Mouse (Mus musculus): ENCODE results near the gene Nsf. TPM values are rescaled to one million over a fixed set of nuclear protein-coding genes. Genes with fewer than 3 reads are reported as not detected.

Gene Nsf
- polyA plus RNA-seq, 1 experiment from 2014 or later: 49.7 TPM

DNA sequence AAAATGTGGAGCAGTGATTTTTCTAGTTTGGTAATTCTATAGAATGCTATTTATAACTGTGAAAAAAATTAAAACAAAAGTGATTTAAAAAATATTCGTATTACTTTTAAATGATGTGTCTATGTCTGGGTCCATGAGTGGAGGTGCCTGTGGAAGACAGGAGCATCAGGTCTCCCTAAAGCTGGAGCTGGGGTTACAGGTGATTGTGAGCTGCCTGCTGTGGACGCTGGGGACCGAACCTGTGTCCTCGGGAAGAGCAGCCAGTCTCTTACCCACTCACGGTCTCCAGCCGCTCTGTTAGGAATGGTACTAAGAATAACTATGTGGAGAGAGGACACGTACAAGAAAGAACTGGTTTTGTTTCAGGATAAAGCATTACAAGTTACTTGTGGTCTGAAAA, 97.2 kb downstream of the Nsf start:
- Histone ChIP-seq H3K27ac (no peak overlapping the region), H3K9ac (no peak overlapping the region), H3K4me2 (no peak overlapping the region), H3K4me1 (no peaks in the 10 kb centered on the region), H3K9me3 (no peaks in the 10 kb centered on the region), H3K4me3 (no peak overlapping the region), H3K36me3 (peaks cover 29% of the 10 kb centered on the region), H3K27me3 (no peaks in the 10 kb centered on the region)
- ATAC-seq (ENCODE audit: insufficient number of reproducible peaks, low FRiP score, low TSS enrichment, low read depth): no peak
- 91% methylated on average over 7 of the region's 7 CpGs for WGBS

- WGBS: 52% methylated on average over 9 of the region's 9 CpGs
- H3K27ac ChIP-seq: no peak overlapping the region
- H3K9ac ChIP-seq: no peak overlapping the region
- H3K4me1 ChIP-seq: no peaks in the 10 kb centered on the region
- no peaks in the 10 kb centered on the region for H3K9me3 ChIP-seq
- ATAC-seq (ENCODE audit: insufficient number of reproducible peaks, low FRiP score, low TSS enrichment, low read depth): no peak
- peaks cover 33% of the 10 kb centered on the region for H3K36me3 ChIP-seq
- no peak overlapping the region for H3K4me2 ChIP-seq
- H3K4me3 ChIP-seq: no peak overlapping the region
- H3K27me3 ChIP-seq: no peaks in the 10 kb centered on the region
Measured at GRCm38 (mm10) chr11:103854294-103854693, 99.6 kb downstream of the Nsf start.

- Histone ChIP-seq H3K4me2 (no peak overlapping the region), H3K9me3 (no peaks in the 10 kb centered on the region), H3K36me3 (peaks cover 31% of the 10 kb centered on the region), H3K27me3 (no peaks in the 10 kb centered on the region), H3K27ac (no peak overlapping the region), H3K4me1 (no peaks in the 10 kb centered on the region), H3K9ac (no peak overlapping the region), H3K4me3 (no peak overlapping the region)
- 42% methylated on average over 10 of the region's 10 CpGs for WGBS
- ATAC-seq (ENCODE audit: insufficient number of reproducible peaks, low FRiP score, low TSS enrichment, low read depth): no peak
Measured at GRCm38 (mm10) chr11:103853284-103853920, 100.5 kb downstream of the Nsf start.

GRCm38 (mm10) chr11:103852590-103853283, 101.1 kb downstream of the Nsf start:
- Histone ChIP-seq H3K27me3 (no peaks in the 10 kb centered on the region), H3K4me2 (no peak overlapping the region), H3K4me3 (no peak overlapping the region), H3K36me3 (peaks cover 28% of the 10 kb centered on the region), H3K4me1 (no peaks in the 10 kb centered on the region), H3K9ac (no peak overlapping the region), H3K9me3 (no peaks in the 10 kb centered on the region), H3K27ac (no peak overlapping the region)
- WGBS: 61% methylated on average over 16 of the region's 16 CpGs
- no peak for ATAC-seq (ENCODE audit: insufficient number of reproducible peaks, low FRiP score, low TSS enrichment, low read depth)

DNA sequence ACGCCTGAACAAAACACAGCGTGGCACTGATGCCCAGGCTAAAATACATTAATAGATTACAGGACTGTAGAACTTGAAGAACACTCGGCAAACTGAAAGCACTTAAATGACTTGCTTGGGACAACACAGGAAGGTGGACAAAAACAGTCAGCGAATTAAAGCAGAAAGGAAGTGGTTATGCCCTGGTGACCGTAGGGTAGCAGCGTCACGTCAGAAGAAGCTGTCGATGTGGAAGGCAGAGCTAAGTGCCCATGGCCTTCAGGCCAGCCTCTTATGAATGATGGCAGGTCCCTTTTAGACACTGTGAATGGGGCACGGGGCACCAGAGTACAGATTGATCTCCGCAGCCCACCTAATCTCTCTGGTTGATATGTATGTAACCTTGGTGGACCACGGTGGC, 105.6 kb downstream of the Nsf start:
- Histone ChIP-seq H3K27me3 (no peaks in the 10 kb centered on the region), H3K4me1 (no peaks in the 10 kb centered on the region), H3K36me3 (peaks cover 30% of the 10 kb centered on the region), H3K9me3 (no peaks in the 10 kb centered on the region), H3K4me2 (no peak overlapping the region), H3K27ac (no peak overlapping the region), H3K9ac (no peak overlapping the region), H3K4me3 (no peak overlapping the region)
- no peak for ATAC-seq (ENCODE audit: insufficient number of reproducible peaks, low FRiP score, low TSS enrichment, low read depth)
- WGBS: 91% methylated on average over 11 of the region's 11 CpGs

DNA sequence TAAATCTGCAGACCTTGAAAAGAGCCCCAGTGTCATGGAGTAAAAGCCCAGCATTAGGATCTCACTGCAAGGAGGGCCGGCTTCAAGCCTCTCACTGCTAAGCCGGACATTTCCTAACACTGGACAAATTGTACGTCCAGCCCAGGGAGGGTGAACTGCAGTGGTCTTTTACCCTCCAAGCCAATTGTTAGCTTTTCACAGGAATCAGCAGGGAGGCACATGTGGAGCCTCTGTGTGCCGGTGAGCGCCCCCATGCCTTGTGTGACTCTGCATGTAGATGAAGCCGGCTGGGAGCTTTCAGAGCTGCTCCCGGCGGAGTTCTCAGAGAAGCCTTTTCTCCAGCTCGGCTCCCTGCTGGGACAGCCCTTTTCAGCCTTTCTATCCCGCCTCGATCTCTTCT, 113.0 kb downstream of the Nsf start:
- Histone ChIP-seq H3K27ac (0 out of 2 replicates have a peak overlapping the region, but pooled peaks have one; percentile 4), H3K9me3 (no peaks in the 10 kb centered on the region), H3K9ac (no peak overlapping the region), H3K27me3 (no peaks in the 10 kb centered on the region), H3K4me1 (peaks cover 10% of the 10 kb centered on the region), H3K36me3 (0 out of 2 replicates have a peak, but pooled peaks cover 6% of the 10 kb centered on the region), H3K4me3 (no peak overlapping the region), H3K4me2 (no peak overlapping the region)
- WGBS: 14% methylated on average over 11 of the region's 11 CpGs
- ATAC-seq (ENCODE audit: insufficient number of reproducible peaks, low FRiP score, low TSS enrichment, low read depth): no peak

DNA sequence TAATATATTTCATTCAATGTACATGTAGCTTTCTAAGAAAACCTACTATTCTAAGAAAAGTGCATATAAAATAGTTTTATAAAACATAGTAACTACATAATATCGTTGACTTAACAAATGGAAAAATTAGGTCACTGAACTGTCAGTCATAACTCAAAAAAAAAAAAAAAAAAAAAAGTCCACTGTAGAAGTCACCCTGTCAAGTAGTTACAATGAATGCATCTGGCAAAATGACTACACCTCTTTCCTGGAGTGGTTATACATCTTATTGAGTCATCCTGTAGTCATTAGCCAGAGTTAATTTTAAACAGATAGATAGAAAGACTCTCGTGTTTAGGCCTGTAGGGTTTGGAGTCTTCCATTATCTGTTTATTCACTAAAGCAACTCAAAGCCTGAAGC, 114.9 kb downstream of the Nsf start:
- Histone ChIP-seq H3K4me2 (no peak overlapping the region), H3K4me3 (no peak overlapping the region), H3K27me3 (no peaks in the 10 kb centered on the region), H3K9ac (no peak overlapping the region), H3K9me3 (no peaks in the 10 kb centered on the region), H3K27ac (no peak overlapping the region), H3K36me3 (peaks cover 2% of the 10 kb centered on the region; the same call in 1 of the 2 replicates), H3K4me1 (peaks cover 10% of the 10 kb centered on the region)
- 63% methylated on average over 2 of the region's 2 CpGs for WGBS
- no peak for ATAC-seq (ENCODE audit: insufficient number of reproducible peaks, low FRiP score, low TSS enrichment, low read depth)

GRCm38 (mm10) chr11:103832331-103832730, 121.5 kb downstream of the Nsf start:
- Histone ChIP-seq H3K27ac (no peak overlapping the region), H3K36me3 (peaks cover 11% of the 10 kb centered on the region), H3K4me1 (no peaks in the 10 kb centered on the region), H3K9ac (no peak overlapping the region), H3K9me3 (no peaks in the 10 kb centered on the region), H3K27me3 (no peaks in the 10 kb centered on the region), H3K4me3 (no peak overlapping the region), H3K4me2 (no peak overlapping the region)
- 87% methylated on average over 4 of the region's 4 CpGs for WGBS
- ATAC-seq (ENCODE audit: insufficient number of reproducible peaks, low FRiP score, low TSS enrichment, low read depth): no peak

- no peaks in the 10 kb centered on the region for H3K4me1 ChIP-seq
- no peak for ATAC-seq (ENCODE audit: insufficient number of reproducible peaks, low FRiP score, low TSS enrichment, low read depth)
- no peaks in the 10 kb centered on the region for H3K27me3 ChIP-seq
- H3K9ac ChIP-seq: no peak overlapping the region
- H3K36me3 ChIP-seq: peaks cover 17% of the 10 kb centered on the region
- H3K4me3 ChIP-seq: no peak overlapping the region
- no peak overlapping the region for H3K27ac ChIP-seq
- H3K9me3 ChIP-seq: no peaks in the 10 kb centered on the region
- 86% methylated on average over 3 of the region's 3 CpGs for WGBS
- H3K4me2 ChIP-seq: no peak overlapping the region
Measured at GRCm38 (mm10) chr11:103831766-103832165, 122.1 kb downstream of the Nsf start.

GRCm38 (mm10) chr11:103830476-103830875, 123.4 kb downstream of the Nsf start:
- H3K36me3 ChIP-seq: peaks cover 23% of the 10 kb centered on the region
- ATAC-seq (ENCODE audit: insufficient number of reproducible peaks, low FRiP score, low TSS enrichment, low read depth): no peak
- WGBS: 73% methylated on average over 9 of the region's 9 CpGs
- no peak overlapping the region for H3K4me2 ChIP-seq
- H3K4me1 ChIP-seq: no peaks in the 10 kb centered on the region
- H3K27ac ChIP-seq: no peak overlapping the region
- H3K27me3 ChIP-seq: no peaks in the 10 kb centered on the region
- no peaks in the 10 kb centered on the region for H3K9me3 ChIP-seq
- no peak overlapping the region for H3K9ac ChIP-seq
- no peak overlapping the region for H3K4me3 ChIP-seq

GRCm38 (mm10) chr11:103829956-103830355, 123.9 kb downstream of the Nsf start:
- H3K4me3 ChIP-seq: no peak overlapping the region
- no peaks in the 10 kb centered on the region for H3K9me3 ChIP-seq
- no peaks in the 10 kb centered on the region for H3K27me3 ChIP-seq
- peaks cover 26% of the 10 kb centered on the region for H3K36me3 ChIP-seq
- H3K4me1 ChIP-seq: no peaks in the 10 kb centered on the region
- ATAC-seq (ENCODE audit: insufficient number of reproducible peaks, low FRiP score, low TSS enrichment, low read depth): no peak
- 51% methylated on average over 4 of the region's 4 CpGs for WGBS
- H3K27ac ChIP-seq: no peak overlapping the region
- no peak overlapping the region for H3K9ac ChIP-seq
- H3K4me2 ChIP-seq: no peak overlapping the region

DNA sequence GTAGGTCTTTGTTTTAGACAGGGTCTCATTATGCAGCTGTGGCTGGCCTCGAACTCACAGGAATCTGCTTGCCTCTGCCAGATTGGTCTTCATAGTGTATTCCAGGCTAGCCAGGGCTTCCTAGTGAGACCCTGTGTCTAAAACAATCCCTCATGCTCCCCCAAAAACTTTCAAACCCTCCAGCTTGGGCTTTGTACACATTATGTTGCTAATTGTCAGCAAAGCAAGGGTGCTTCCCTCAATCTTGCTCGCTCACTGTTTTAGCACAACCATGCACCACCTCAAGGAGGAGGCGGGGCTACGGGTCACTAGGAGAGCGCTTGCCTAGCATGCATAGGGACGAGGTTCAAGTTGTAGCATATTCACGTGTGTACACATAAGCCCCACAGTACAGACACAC, 125.0 kb downstream of the Nsf start:
- no peak for ATAC-seq (ENCODE audit: insufficient number of reproducible peaks, low FRiP score, low TSS enrichment, low read depth)

More for the DNA sequence above, 125.0 kb downstream of the Nsf start:
- H3K27ac ChIP-seq: no peak overlapping the region
- no peaks in the 10 kb centered on the region for H3K27me3 ChIP-seq
- H3K9ac ChIP-seq: no peak overlapping the region
- H3K4me3 ChIP-seq: no peak overlapping the region
- no peaks in the 10 kb centered on the region for H3K4me1 ChIP-seq
- H3K4me2 ChIP-seq: no peak overlapping the region
- H3K36me3 ChIP-seq: peaks cover 32% of the 10 kb centered on the region
- WGBS: 74% methylated on average over 7 of the region's 7 CpGs
- no peaks in the 10 kb centered on the region for H3K9me3 ChIP-seq
